Mouse (Mus musculus) limb, embryonic 15.5 days (tissue): ENCODE results near the gene Txndc17. TPM values are rescaled to one million over a fixed set of nuclear protein-coding genes. Genes with fewer than 3 reads are reported as not detected.

Source experiments
- polyA plus RNA-seq: library from polyadenylated mRNA; unstranded; fragments of >200 nt; fragmentation: Nextera tagmentation; extraction: Ambion mirVana; gene quantifications from 2 replicates; pipeline ENCODE4 v1.2.1, GENCODE M21; 2015

The Txndc17 gene
- polyA plus RNA-seq, 1 experiment from 2014 or later, result 283 TPM

Other genes with a start within 250 kb of the Txndc17 start
- gene Aipl1, start 170.0 kb upstream of the Txndc17 start, polyA plus RNA-seq, result 0.43 and 0.45 TPM in 2 replicates
- gene Pimreg, start 165.5 kb upstream of the Txndc17 start, polyA plus RNA-seq, result 79.2 and 86.1 TPM in 2 replicates
- 0.68 and 0.70 TPM in 2 replicates for gene Pitpnm3, start 71.8 kb upstream of the Txndc17 start, polyA plus RNA-seq
- gene Gm43951, start 707 bp upstream of the Txndc17 start, polyA plus RNA-seq, result 0.29 and 0.56 TPM in 2 replicates
- 12.9 and 14.7 TPM in 2 replicates for gene 4933427D14Rik, start 88 bp upstream of the Txndc17 start, polyA plus RNA-seq
- gene Med31, start 8.0 kb downstream of the Txndc17 start, polyA plus RNA-seq, result 36.6 and 40.0 TPM in 2 replicates
- gene Slc13a5, start 59.7 kb downstream of the Txndc17 start, polyA plus RNA-seq, result 3.2 and 4.5 TPM in 2 replicates
- gene Xaf1, start 94.1 kb downstream of the Txndc17 start, polyA plus RNA-seq, result 3.2 and 3.5 TPM in 2 replicates
- gene Fbxo39, start 106.9 kb downstream of the Txndc17 start, polyA plus RNA-seq, result not detected in 2 replicates
- 1.5 and 1.6 TPM in 2 replicates for gene Tekt1, start 154.9 kb downstream of the Txndc17 start, polyA plus RNA-seq
- gene Smtnl2, start 204.2 kb downstream of the Txndc17 start, polyA plus RNA-seq, result 85.0 and 97.2 TPM in 2 replicates
- 10.4 and 11.5 TPM in 2 replicates for gene Ggt6, start 228.0 kb downstream of the Txndc17 start, polyA plus RNA-seq
- gene Mybbp1a, start 233.8 kb downstream of the Txndc17 start, polyA plus RNA-seq, result 127 and 128 TPM in 2 replicates